Mouse (Mus musculus): Measurements from ENCODE around the gene Rab15.
A peak's percentile ranks its signal among the peaks of the same experiment; 100 is the strongest.
"Not testable (repeated sequence)": the region's sequence is repeated elsewhere in the genome, so short reads cannot be mapped to it uniquely, and the experiment has no call there.

The Rab15 gene

GRCm38 (mm10) chr12:76822651-76823041, at the start of gene Rab15:
Rab15 (minus strand) TSS chr12:76822908.
- DNase-seq (ENCODE audit: low read depth) = no peak

DNA sequence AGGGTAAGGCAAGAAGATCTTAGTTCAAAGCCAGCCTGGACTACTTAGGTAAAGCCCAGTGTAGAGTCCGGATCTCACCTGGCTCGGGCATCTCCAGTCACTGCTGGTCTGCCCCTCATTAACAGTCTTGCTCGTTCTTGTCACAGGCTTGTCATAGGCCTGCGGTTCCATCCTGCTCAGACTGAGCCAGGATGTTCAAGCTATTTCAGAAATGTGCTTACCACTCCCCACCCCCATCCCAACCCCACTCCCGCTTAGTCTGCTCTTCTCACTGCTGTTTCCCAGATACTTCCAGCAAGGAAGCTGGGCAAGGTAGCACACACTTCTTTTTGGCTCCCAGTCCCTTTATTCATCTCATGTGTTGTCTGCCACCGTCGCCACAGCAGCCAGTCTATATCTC, 46.9 kb upstream of the Rab15 start:
- DNase-seq (ENCODE audit: low read depth) = no peak

DNA sequence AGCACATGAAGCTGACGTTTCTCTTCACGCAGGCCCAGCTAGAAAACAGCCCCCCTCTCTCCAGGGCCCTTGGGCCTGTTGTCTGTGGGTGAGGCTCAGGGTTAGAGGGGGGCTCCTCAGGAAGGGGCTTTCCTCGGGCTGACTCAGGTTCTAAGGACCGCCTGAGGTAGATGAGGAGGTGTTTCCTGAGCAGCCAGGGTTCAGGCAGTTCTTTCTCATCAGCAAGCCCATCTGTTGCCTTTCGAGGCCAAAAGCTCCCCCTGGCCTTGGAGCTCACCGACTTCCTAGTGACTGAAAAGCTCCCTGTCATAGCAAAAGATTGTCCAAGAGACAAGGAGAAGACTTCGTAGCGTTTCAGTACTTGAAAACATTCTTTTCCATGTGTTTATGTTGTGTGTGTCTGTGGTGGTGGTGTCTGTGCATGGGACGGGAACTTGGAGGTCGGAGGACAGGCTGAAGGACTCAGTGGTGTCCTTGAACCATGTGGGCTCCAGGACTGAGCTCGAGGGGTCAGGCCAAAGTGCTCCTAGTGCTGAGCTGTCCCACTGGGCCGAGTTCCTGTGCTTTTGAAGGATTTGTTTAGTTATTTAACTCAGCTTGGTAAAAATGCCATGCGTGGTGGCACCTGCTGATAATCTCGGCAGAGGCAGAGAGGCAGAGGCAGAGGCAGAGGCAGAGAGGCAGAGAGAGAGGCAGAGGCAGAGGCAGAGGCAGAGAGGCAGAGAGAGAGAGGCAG, 45.9 kb upstream of the Rab15 start:
- DNase-seq (ENCODE audit: low read depth) = no peak

DNA sequence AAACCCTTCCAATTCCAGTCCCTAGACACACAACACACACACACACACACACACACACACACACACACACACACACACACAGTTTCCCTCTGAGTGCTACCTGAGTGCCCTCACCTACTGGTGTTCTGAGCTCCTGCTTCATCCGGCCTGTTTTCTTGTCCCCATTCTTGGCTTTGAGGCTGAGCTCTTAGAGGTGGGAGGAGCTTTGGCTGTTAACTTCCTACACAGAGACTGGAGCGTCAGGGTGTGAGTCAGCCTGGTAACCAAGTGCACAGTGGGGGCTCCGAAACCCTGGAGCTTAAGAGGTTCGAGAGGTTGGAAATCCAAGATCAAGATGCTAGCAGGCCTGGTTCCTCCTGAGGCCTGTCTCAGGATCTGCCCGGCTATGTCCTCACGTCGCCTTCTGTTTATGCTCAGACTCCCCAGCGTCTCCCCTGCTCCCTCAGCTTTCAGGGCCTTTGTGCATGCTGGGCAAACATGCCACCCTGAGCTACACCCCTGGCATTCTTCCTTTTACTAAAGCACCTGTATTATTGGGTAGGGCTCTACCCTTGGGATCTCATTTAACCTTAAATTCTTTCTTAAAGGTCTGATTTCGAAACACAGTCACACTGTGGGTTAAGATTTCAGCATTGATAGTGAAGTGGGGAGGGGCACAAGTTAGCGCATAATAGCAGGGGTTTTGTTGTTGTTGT, 45.0 kb upstream of the Rab15 start:
- DNase-seq (ENCODE audit: low read depth) = no peak

DNA sequence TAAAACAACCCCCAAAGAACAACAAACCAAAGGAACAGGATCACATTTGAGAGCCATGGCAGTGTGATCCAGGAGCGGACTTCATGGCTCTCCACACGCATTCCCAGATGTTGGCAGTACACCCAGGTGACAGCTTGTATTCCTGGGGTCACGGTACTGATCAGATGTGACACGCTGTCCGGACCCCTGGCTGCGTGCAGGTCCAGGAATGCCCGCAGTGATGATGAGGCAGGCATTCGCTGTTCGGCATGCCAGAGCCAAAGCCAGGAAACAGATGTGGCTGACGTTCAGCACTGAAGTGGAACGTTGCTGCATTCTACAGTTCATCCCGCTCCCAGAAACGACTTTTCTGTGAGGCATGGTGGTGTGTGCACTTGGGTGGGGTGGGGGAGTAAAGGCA, 42.6 kb upstream of the Rab15 start:
- DNase-seq (ENCODE audit: low read depth) = no peak

DNA sequence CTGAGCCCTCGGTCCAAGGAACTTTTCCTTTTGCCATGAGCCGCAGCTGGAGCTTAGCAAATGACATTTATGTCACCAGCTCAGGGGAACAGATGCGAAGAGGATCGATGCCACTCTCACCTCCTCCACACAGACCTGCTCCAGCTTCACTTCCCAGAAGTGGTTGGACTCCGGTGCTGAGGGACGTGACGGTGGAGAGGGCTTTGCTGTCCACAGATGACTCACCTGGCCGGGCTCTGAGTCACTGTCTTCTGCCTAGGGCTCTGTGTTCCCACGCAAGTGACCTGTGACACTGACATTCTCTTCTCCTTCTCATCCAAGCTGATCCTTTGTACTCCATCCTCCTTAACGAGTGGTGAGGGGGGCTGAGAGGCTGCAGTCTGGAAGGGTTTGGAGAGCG, 40.9 kb upstream of the Rab15 start:
- DNase-seq (ENCODE audit: low read depth) = no peak

DNA sequence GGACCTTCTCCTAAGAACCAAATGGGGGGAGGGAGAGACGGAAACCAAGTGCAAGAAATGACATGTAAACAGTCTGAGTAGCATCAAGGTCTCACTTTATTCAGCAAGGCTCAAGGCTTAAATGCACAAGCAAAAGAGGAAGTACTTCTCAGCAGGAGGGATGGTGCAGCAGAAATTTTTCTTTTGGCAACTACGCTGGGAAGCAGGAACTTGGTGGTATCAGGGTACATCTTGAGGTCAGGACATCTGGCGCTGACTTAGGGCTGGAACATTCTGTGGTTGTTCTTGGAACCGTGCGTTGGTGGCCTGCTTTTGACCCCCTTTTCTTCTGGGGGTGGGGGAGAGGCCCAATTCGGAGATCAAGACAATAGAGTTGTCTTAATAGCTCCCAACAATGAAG, 36.1 kb upstream of the Rab15 start:
- DNase-seq (ENCODE audit: low read depth) = not testable (repeated sequence)

- DNase-seq (ENCODE audit: low read depth) = no peak
Observed at GRCm38 (mm10) chr12:76857087-76857486, 34.4 kb upstream of the Rab15 start.

DNA sequence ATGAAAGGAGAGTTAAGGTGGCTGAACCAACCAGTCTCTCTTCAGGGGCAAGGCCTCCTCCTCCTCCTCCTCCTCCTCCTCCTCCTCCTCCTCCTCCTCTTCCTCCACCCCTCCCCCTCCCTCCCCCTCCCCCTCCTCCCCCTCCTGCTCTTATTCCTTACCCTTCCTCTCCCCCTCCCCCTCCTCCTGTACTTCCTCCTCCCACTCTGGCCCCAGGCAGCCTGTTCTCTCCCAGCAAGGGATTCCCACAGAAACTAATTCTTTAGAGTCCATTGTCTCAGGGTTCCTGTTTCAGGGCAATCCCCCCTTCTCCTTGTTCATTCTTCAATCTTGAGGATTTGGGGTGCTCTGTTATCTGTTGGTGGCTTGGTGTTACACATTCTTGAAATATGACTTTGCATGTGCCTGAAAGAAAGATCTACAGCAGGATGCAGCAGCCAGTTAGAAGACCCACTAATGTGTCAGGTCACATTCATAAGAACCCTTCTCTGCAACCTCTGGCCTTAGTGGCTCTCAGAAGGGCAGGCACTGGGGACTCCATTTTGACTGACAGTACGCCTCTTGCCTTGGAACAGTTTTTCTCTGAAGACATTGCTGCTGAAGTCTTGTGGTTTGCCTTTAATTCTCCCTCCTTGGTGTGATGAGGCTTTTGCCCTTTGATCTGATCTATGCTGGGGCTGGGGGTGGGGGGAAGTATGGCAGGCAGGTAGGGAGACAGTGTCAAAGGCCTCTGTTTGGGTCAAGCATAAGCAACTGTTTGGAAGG, 30.9 kb upstream of the Rab15 start:
- DNase-seq (ENCODE audit: low read depth) = no peak

DNA sequence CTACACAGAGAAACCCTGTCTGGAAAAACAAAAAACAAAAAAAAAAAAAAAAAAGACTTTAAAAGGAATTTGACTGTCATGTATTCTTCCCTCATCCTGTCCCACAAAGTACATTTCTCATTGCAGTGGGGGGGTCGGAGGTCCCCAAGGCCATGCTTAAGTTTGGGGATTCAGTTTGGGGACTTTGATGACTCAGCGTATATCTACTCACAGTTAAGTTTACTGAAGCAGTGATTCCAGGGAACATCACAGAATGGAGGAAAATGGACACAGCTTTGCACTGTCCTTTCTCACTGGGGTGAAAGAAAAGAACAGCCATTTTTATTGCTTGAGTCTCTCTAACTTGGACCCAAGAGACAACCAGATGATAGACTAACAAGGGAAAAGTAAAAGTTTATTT, 29.7 kb upstream of the Rab15 start:
- no peak for DNase-seq (ENCODE audit: low read depth)

GRCm38 (mm10) chr12:76844346-76845061, 21.8 kb upstream of the Rab15 start:
- DNase-seq (ENCODE audit: low read depth) = no peak

- no peak for DNase-seq (ENCODE audit: low read depth)
Observed at GRCm38 (mm10) chr12:76840081-76840480, 17.4 kb upstream of the Rab15 start.

DNA sequence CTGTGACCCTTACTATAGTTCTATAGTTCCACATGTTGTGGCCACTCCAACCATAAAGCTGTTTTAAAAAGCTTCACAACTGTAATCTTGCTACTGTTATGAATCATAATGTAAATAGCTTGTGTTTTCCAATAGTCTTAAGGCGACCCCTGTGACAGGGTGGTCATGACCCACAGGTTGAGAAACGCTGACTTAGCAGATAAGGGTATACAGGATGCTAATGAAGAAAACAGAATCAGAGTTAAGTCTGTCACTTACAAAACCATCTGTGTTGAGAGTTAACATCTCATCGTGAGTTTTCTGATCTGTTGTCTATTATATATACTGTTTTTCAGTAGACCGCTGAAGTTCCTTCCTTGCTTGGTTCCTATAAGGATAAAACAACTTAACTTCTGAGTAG, 16.6 kb upstream of the Rab15 start:
- no peak for DNase-seq (ENCODE audit: low read depth)

DNA sequence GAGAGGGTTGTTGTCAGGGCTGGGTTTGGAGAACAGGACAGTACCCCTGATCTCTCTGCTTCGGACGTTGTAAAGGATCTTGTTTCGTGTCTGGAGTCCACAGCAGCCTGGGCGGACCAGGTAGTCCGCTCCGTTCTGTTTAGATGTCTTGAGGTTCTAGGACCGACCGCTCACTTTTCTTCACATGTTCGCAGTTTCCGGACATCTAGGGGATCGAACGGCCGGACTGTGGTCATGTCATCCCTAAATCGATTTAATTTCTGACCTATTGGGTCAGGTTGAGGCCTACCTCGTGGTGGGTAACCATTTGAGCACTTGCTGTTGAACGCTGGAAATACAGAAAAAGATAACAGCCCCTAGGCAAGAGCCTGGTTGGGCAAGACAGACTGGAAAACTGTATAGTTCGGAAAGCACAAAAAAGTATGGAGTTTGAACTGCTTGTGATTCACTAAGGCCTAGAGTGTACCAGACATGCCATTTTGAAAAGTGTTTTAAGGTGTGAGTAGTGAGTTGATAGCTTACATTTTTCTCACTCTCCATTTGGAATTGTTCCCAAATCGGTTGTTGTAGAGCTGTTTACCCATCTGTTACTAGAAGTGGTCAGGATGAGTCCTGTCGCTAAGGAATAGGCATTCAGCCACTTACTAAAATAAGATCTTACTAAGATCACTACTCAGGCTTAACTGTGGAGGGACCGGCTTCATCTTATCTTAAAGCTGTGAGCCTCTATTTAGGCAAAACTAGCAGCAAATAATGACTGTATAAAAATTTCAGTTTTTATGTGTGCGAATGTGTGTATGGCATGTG, 15.3 kb upstream of the Rab15 start:
- peak; percentile 29 for DNase-seq (ENCODE audit: low read depth)

- DNase-seq (ENCODE audit: low read depth) = peak; percentile 96
Observed at GRCm38 (mm10) chr12:76837101-76837843, 14.6 kb upstream of the Rab15 start.

- DNase-seq (ENCODE audit: low read depth) = peak; percentile 35
Observed at GRCm38 (mm10) chr12:76832704-76833103, 10.0 kb upstream of the Rab15 start.

DNA sequence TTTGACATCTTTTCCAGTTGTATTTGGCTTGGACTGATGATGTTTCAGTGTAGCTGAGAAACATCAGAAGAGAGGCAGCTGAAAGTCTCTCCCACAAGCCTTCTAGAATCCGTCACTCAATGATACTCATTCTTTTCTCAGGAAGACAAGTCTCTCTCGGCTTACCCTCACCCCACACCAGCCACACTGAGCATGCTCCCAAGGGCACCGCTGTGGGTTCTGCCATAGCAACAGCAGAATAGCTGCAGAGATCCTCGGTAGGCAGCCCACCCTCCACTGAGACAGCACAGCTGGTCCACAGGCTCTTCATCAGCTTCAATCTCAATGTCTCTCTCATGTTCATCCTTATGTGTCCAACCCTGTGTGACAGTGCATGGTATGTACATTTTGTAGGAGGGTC, 2.6 kb upstream of the Rab15 start:
- no peak for DNase-seq (ENCODE audit: low read depth)

- no peak for DNase-seq (ENCODE audit: low read depth)
Observed at GRCm38 (mm10) chr12:76822002-76822650, 582 bp downstream of the Rab15 start.

- DNase-seq (ENCODE audit: low read depth) = no peak
Observed at GRCm38 (mm10) chr12:76820615-76821014, 2.1 kb downstream of the Rab15 start.

DNA sequence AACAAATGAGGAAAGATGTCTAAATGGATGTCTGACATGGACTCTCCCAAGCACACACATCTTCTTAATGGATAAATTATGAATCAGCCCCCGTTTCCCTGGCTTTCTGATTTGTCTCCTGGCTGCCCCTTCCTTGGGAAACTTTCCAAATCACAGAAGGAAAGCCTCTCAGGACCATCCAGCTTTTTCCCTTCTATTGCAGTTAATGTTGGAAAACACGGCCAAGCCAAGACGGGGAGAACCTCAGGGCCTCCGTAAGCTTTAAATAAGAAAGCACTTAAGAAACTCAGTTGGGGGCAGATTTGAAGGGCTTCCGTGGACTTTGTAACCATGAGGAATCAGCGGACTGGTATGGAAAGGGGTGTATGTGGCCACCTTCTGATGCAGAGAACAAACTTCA, 2.9 kb downstream of the Rab15 start:
- DNase-seq (ENCODE audit: low read depth) = no peak

Measured in c-Kit-positive CD71-positive TER-119-negative erythroid progenitor cells, embryonic 14.5 days (primary cell).